Comparison of ENCODE assay signal across 9 mouse cellular contexts in the genomic region with DNA sequence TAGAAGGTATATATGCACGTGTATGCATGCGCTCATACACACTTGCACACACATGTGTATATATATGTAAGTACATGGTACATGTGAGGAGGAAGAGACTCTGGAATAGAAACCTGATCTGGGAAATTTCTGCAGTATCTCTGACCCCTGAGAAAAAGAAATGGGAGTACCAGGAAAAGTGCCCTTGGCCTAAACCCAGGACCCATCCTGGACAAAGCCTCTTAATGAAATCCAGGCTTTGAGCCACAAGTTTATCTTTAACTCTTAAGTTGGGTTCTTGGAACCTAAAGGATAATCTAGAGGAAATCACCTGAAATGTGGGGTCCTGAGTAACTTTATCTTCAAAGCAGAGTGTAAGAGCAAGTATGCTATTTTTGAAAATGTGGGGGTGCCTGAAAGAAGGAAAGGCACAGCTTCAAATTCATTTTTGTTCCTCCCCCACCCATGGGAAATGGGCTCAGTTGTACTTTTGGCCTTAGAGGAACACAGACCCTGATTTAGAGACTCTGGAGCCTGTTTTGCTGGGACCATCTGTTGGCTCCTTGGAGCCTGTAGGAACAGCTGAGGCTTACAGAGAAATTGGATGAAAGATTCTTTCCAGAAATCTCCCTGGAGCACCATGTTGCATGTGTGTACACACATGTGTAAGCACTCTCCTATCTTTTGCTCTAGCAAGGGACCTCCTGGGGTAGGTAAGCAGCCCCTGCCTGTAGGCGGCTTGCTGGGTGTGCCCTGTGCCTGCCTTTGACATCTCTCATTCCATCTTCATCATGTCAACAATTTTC. TPM values are rescaled to one million over a fixed set of nuclear protein-coding genes. Genes with fewer than 3 reads are reported as not detected.
A peak's percentile ranks its signal among the peaks of the same experiment; 100 is the strongest.
DNase-seq lines count a peak whose midpoint lies in the region; ATAC-seq lines count a peak whose summit lies in the region.
"Had no signal": no experiment of that assay in that cellular context is flagged by ENCODE, and none has a peak within 500 bp of the region (broad histone marks: within the 10 kb centered on the region; RNA-seq: fewer than 3 reads in every experiment).

No protein-coding gene starts in this region.

- peak overlapping the region; percentile 12; the same call in 1 of the 2 replicates for H3K27ac ChIP-seq in forebrain, embryonic 15.5 days (replicated peaks)
- no peak overlapping the region for H3K27ac ChIP-seq in forebrain, embryonic 10.5 days

- peaks cover 15% of the 10 kb centered on the region for H3K36me3 ChIP-seq in forebrain, embryonic 15.5 days
- H3K36me3 ChIP-seq in forebrain, embryonic 10.5 days (replicated peaks): no peaks in the 10 kb centered on the region

- 0 out of 2 replicates have a peak, but pooled peaks have one; percentile 24 for ATAC-seq in forebrain, embryonic 15.5 days (replicated peaks)

- no peak for DNase-seq in forebrain, embryonic 10.5 days (ENCODE audit: extremely low spot score, low spot score)
- peak; percentile 34 for DNase-seq in layer of hippocampus, adult 9-11 months
- no peak for DNase-seq in layer of hippocampus, adult 9-10 months (ENCODE audit: low spot score)
- peak; percentile 69 for DNase-seq in kidney, adult 9 months
- DNase-seq in skeletal muscle tissue, adult 2 months (ENCODE audit: low read depth, low spot score): peak; percentile 13
- no peak for DNase-seq in left cerebral cortex, postnatal 36 days (ENCODE audit: low spot score in 2 of 2)
- no peak for DNase-seq in adrenal gland, postnatal 4 days (ENCODE audit: low spot score in 2 of 2)
- DNase-seq: adrenal gland, postnatal 36 days had no signal

- H3K4me1 ChIP-seq in forebrain, embryonic 15.5 days: peaks cover 27% of the 10 kb centered on the region
- peaks cover 44% of the 10 kb centered on the region for H3K4me1 ChIP-seq in forebrain, embryonic 10.5 days

- no peaks in the 10 kb centered on the region for H3K9me3 ChIP-seq in forebrain, embryonic 15.5 days
- no peaks in the 10 kb centered on the region for H3K9me3 ChIP-seq in forebrain, embryonic 10.5 days

- no peak overlapping the region for H3K4me2 ChIP-seq in forebrain, embryonic 15.5 days (replicated peaks)

- H3K9ac ChIP-seq in forebrain, embryonic 15.5 days (replicated peaks): no peak overlapping the region

- WGBS in forebrain, embryonic 15.5 days: 92% methylated on average over 3 of the region's 3 CpGs
- 90% methylated on average over 3 of the region's 3 CpGs for WGBS in forebrain, embryonic 10.5 days

- H3K4me3 ChIP-seq in forebrain, embryonic 15.5 days: no peak overlapping the region
- H3K4me3 ChIP-seq in forebrain, embryonic 10.5 days: no peak overlapping the region

- intact Hi-C loops in left cerebral cortex, postnatal 36 days (cut with DNase I): no loop called here

- no peaks in the 10 kb centered on the region for H3K27me3 ChIP-seq in forebrain, embryonic 15.5 days
- H3K27me3 ChIP-seq in forebrain, embryonic 10.5 days (ENCODE audit: poor library complexity, severe bottlenecking): no peaks in the 10 kb centered on the region

RNA-seq across cellular contexts. Expression of gene Plxna2, which starts 57.3 kb away (rescaled TPM):
- polyA plus RNA-seq in forebrain, embryonic 15.5 days (2015; fragmentation: Nextera tagmentation; extraction: Ambion mirVana): 72.1 and 78.3 TPM in 2 replicates
- 6.5 and 7.4 TPM in 2 replicates for polyA plus RNA-seq in forebrain, embryonic 10.5 days (2016; fragmentation: Nextera tagmentation; extraction: Ambion mirVana)
- 100 to 1,000 TPM in 1 of 2 experiments, 10 to 100 TPM in 1; 88.2 to 106 TPM for total RNA-seq in left cerebral cortex, postnatal 36 days (2021)
- 10 to 100 TPM; 12.3 to 12.4 TPM for total RNA-seq in adrenal gland, postnatal 4 days (2021)

Comparison
In these comparisons a context has a peak if more than half of its experiments do, and no peak if none do; other contexts are left out.
1. DNase-seq: peak in layer of hippocampus, adult 9-11 months (single experiment), kidney, adult 9 months (single experiment) and skeletal muscle tissue, adult 2 months (single experiment); none in forebrain, embryonic 10.5 days (single experiment), layer of hippocampus, adult 9-10 months (single experiment), left cerebral cortex, postnatal 36 days (0 of 2) and adrenal gland, postnatal 4 days (0 of 2).
2. RNA of gene Plxna2, which starts 57.3 kb away (total RNA-seq): 88.2 to 106 TPM in left cerebral cortex, postnatal 36 days; 12.3 to 12.4 TPM in adrenal gland, postnatal 4 days; every median in the first group is over 4 times any median in the second.